ENCODE assay signal across 18 mouse cellular contexts in the genomic region with DNA sequence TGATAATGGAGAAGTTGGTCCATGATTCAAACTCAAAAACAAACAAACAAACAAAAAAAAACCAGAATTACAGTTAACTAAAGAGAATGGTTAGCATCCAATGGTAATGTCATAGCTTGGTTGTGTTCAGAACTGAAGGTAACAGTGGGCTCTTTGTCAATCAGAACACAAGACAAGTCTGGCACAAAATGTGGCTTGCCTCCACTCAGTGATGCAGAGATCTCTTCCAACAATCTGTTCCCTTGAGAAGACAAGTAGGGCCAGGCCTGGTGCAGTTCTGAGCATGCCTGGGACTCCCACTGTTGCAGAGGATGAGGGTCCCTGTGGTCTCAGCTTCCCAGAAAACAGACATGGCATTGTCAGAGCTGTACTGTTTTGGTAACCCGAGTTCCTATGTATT. TPM values are rescaled to one million over a fixed set of nuclear protein-coding genes. Genes with fewer than 3 reads are reported as not detected.
DNase-seq lines count a peak whose midpoint lies in the region; ATAC-seq and TF ChIP-seq lines count a peak whose summit lies in the region.
"Had no signal": no experiment of that assay in that cellular context is flagged by ENCODE, and none has a peak within 500 bp of the region (broad histone marks: within the 10 kb centered on the region; RNA-seq: fewer than 3 reads in every experiment).

No protein-coding gene starts in this region.

- 91% methylated on average over 1 of the region's 1 CpGs for WGBS in forebrain, embryonic 16.5 days
- WGBS in forebrain, embryonic 12.5 days, result 92% methylated on average over 1 of the region's 1 CpGs

- H3K27ac ChIP-seq in forebrain, embryonic 16.5 days (ENCODE audit: low read length), result no peak overlapping the region
- no peak overlapping the region for H3K27ac ChIP-seq in forebrain, embryonic 12.5 days
- H3K27ac ChIP-seq in left cerebral cortex, adult 2 months, result peak overlapping the region; percentile 20; the same call in 1 of the 2 replicates
- H3K27ac ChIP-seq: embryonic facial prominence, embryonic 10.5 days; heart, embryonic 10.5 days had no signal

- H3K4me1 ChIP-seq in forebrain, embryonic 16.5 days (replicated peaks; ENCODE audit: control insufficient read depth, insufficient read depth, low read length), result no peaks in the 10 kb centered on the region; the same call in 1 of the 2 replicates
- H3K4me1 ChIP-seq in forebrain, embryonic 12.5 days, result 0 out of 2 replicates have a peak, but pooled peaks cover 3% of the 10 kb centered on the region
- H3K4me1 ChIP-seq: embryonic facial prominence, embryonic 10.5 days; hindbrain, embryonic 13.5 days had no signal

- H3K4me2 ChIP-seq in forebrain, embryonic 16.5 days (ENCODE audit: low read length), result no peak overlapping the region
- no peak overlapping the region for H3K4me2 ChIP-seq in forebrain, embryonic 12.5 days
- H3K4me2 ChIP-seq: hindbrain, embryonic 13.5 days had no signal

- H3K27me3 ChIP-seq in forebrain, embryonic 16.5 days (replicated peaks; ENCODE audit: control insufficient read depth, insufficient read depth, low read length), result no peaks in the 10 kb centered on the region
- no peaks in the 10 kb centered on the region for H3K27me3 ChIP-seq in forebrain, embryonic 12.5 days
- H3K27me3 ChIP-seq: CH12.LX; hindbrain, embryonic 13.5 days; Patski had no signal

- no peak overlapping the region for H3K9ac ChIP-seq in forebrain, embryonic 16.5 days (replicated peaks; ENCODE audit: low read depth, low read length)
- no peak overlapping the region for H3K9ac ChIP-seq in forebrain, embryonic 12.5 days
- H3K9ac ChIP-seq: hindbrain, embryonic 13.5 days had no signal

- 0 out of 2 replicates have a peak, but pooled peaks have one; percentile 37 for ATAC-seq in forebrain, embryonic 16.5 days
- no peak for ATAC-seq in forebrain, embryonic 12.5 days (ENCODE audit: low FRiP score)
- no peak for ATAC-seq in megakaryocyte progenitor cell, adult 5-6 weeks (replicated peaks; ENCODE audit: poor library complexity)
- ATAC-seq: activated CD4-positive, CD25-positive, alpha-beta regulatory T cell, adult 4 months; hindbrain, postnatal 0 days; Patski had no signal

- TF ChIP-seq CTCF in left cerebral cortex, adult 2 months (IDR thresholded peaks at IDR 0.05), result no peak

- no peaks in the 10 kb centered on the region; the same call in 1 of the 2 replicates for H3K36me3 ChIP-seq in forebrain, embryonic 16.5 days (ENCODE audit: control insufficient read depth, insufficient read depth)
- H3K36me3 ChIP-seq in forebrain, embryonic 12.5 days (replicated peaks), result peaks cover 28% of the 10 kb centered on the region

- peak; percentile 74 for DNase-seq in heart, adult 11 months
- DNase-seq in heart, postnatal 36 days, result no peak
- DNase-seq in left cerebral cortex, adult 2 months (ENCODE audit: extremely low spot score in 1 of 2, low spot score in 2 of 2), result peak in 1 of 2 experiments; percentile 6
- DNase-seq in left cerebral cortex, postnatal 14 days (ENCODE audit: low spot score in 2 of 2), result no peak
- DNase-seq: adrenal gland, postnatal 14 days; gastrocnemius, postnatal 25 days; heart, adult 18-20 months; heart, postnatal 10 days had no signal

- H3K9me3 ChIP-seq in forebrain, embryonic 16.5 days (ENCODE audit: control insufficient read depth, low read length), result no peaks in the 10 kb centered on the region
- H3K9me3 ChIP-seq in forebrain, embryonic 12.5 days, result no peaks in the 10 kb centered on the region
- H3K9me3 ChIP-seq: embryonic facial prominence, embryonic 10.5 days; heart, embryonic 10.5 days; hindbrain, embryonic 13.5 days had no signal

- intact Hi-C loops in heart, postnatal 36 days (cut with DNase I), result no loop called here
- intact Hi-C loops in left cerebral cortex, adult 2 months (cut with DNase I), result no loop called here
- intact Hi-C loops in left cerebral cortex, postnatal 14 days (cut with DNase I), result no loop called here

- H3K4me3 ChIP-seq in forebrain, embryonic 16.5 days (replicated peaks; ENCODE audit: low read length), result no peak overlapping the region
- no peak overlapping the region for H3K4me3 ChIP-seq in forebrain, embryonic 12.5 days (replicated peaks)
- H3K4me3 ChIP-seq in left cerebral cortex, adult 2 months, result no peak overlapping the region
- H3K4me3 ChIP-seq: embryonic facial prominence, embryonic 10.5 days; heart, embryonic 10.5 days; hindbrain, embryonic 13.5 days had no signal

RNA-seq across cellular contexts. Expression of a gene that starts 39.8 kb away (rescaled TPM):
- 83.2 and 84.4 TPM in 2 replicates for polyA plus RNA-seq in forebrain, embryonic 16.5 days (2015; fragmentation: Nextera tagmentation; extraction: Ambion mirVana)
- polyA plus RNA-seq in forebrain, embryonic 12.5 days (2016; fragmentation: Nextera tagmentation; extraction: Ambion mirVana), result 91.1 and 100 TPM in 2 replicates
- 10 to 100 TPM; 56.7 to 73.1 TPM for total RNA-seq in heart, postnatal 36 days (2021)
- 100 to 1,000 TPM; 117 to 123 TPM for total RNA-seq in left cerebral cortex, adult 2 months (2021)
- total RNA-seq in left cerebral cortex, postnatal 14 days (2021), result 100 to 1,000 TPM; 113 to 115 TPM
- 5.8 and 9.7 TPM in 2 replicates for total RNA-seq in megakaryocyte progenitor cell, adult 5-6 weeks (2015)
- 19.5 and 24.5 TPM in 2 replicates for total RNA-seq in megakaryocyte progenitor cell, adult 5-6 weeks (2017)
